13 mouse cellular contexts compared by ENCODE assay signal in the genomic region with DNA sequence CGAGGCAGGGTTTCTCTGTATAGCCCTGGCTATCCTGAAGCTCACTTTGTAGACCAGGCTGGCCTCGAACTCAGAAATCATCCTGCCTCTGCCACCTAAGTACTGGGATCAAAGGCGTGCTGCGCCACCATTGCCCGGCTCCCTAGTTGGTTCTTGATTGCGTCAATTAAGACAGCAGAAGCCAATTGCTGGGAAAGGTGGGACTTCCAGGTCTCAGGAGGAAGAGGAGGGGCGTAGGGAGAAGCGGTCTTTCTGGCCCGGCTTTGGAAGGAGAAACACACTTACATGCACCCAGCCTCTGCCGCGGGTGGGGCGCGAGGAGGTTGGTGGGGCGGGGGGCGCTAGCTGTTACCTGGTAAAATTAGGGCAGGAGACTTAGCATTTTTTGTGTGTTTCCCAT. TPM values are rescaled to one million over a fixed set of nuclear protein-coding genes. Genes with fewer than 3 reads are reported as not detected.
DNase-seq lines count a peak whose midpoint lies in the region; ATAC-seq and TF ChIP-seq lines count a peak whose summit lies in the region.
"Had no signal": no experiment of that assay in that cellular context is flagged by ENCODE, and none has a peak within 500 bp of the region (broad histone marks: within the 10 kb centered on the region; RNA-seq: fewer than 3 reads in every experiment).

No protein-coding gene starts in this region.

- no peak for ATAC-seq in stomach, postnatal 0 days (ENCODE audit: low FRiP score, low TSS enrichment)
- no peak for ATAC-seq in inflammation-experienced regulatory T-cells, adult 6 months

- H3K9ac ChIP-seq in stomach, postnatal 0 days (ENCODE audit: low read length), result no peak overlapping the region
- H3K9ac ChIP-seq: embryonic facial prominence, embryonic 12.5 days; lung, embryonic 15.5 days had no signal

- no peaks in the 10 kb centered on the region for H3K4me1 ChIP-seq in stomach, postnatal 0 days (replicated peaks; ENCODE audit: control insufficient read depth, insufficient read depth)
- H3K4me1 ChIP-seq: embryonic facial prominence, embryonic 12.5 days; lung, embryonic 15.5 days had no signal

- H3K9me3 ChIP-seq in stomach, postnatal 0 days (ENCODE audit: control insufficient read depth, low read length), result no peaks in the 10 kb centered on the region
- H3K9me3 ChIP-seq: embryonic facial prominence, embryonic 12.5 days; lung, embryonic 15.5 days had no signal

- no peak overlapping the region for H3K4me2 ChIP-seq in stomach, postnatal 0 days (replicated peaks; ENCODE audit: low read depth)
- H3K4me2 ChIP-seq: embryonic facial prominence, embryonic 12.5 days; lung, embryonic 15.5 days had no signal

- WGBS in stomach, postnatal 0 days, result 82% methylated on average over 15 of the region's 15 CpGs

- DNase-seq in lung, postnatal 10 days, result peak; percentile 1
- DNase-seq in lung, postnatal 14 days, result no peak
- peak; percentile 92 for DNase-seq in heart, adult 11 months
- peak; percentile 3 for DNase-seq in heart, postnatal 25 days (ENCODE audit: low spot score)
- peak; percentile 69 for DNase-seq in yolk sac, embryonic 10.5 days (ENCODE audit: low spot score)
- DNase-seq in stomach, postnatal 0 days (ENCODE audit: low spot score), result no peak
- DNase-seq: adrenal gland, adult 8-10 months; cerebellum, adult 2 months; layer of hippocampus, postnatal 36 days had no signal

- H3K27ac ChIP-seq in stomach, postnatal 0 days (replicated peaks), result no peak overlapping the region
- H3K27ac ChIP-seq: embryonic facial prominence, embryonic 12.5 days; lung, embryonic 15.5 days had no signal

- TF ChIP-seq CTCF in stomach, postnatal 0 days (IDR thresholded peaks at IDR 0.05; ENCODE audit: low read depth), result no peak

- TF ChIP-seq EP300 in stomach, postnatal 0 days (optimal IDR thresholded peaks at IDR 0.05), result no peak

- H3K27me3 ChIP-seq in stomach, postnatal 0 days (ENCODE audit: control insufficient read depth, insufficient read depth, low read length), result no peaks in the 10 kb centered on the region
- H3K27me3 ChIP-seq: embryonic facial prominence, embryonic 12.5 days; lung, embryonic 15.5 days had no signal

- no peak overlapping the region for H3K4me3 ChIP-seq in stomach, postnatal 0 days (ENCODE audit: low read depth, low read length)
- H3K4me3 ChIP-seq: embryonic facial prominence, embryonic 12.5 days; lung, embryonic 15.5 days; myocyte had no signal

- no peaks in the 10 kb centered on the region for H3K36me3 ChIP-seq in stomach, postnatal 0 days (ENCODE audit: control insufficient read depth, insufficient read depth, low read length)
- H3K36me3 ChIP-seq: embryonic facial prominence, embryonic 12.5 days; lung, embryonic 15.5 days had no signal

- intact Hi-C loops in heart, postnatal 25 days (cut with DNase I), result no loop called here

RNA-seq across cellular contexts. Expression of a gene that starts 10.5 kb away (rescaled TPM):
- total RNA-seq in heart, postnatal 25 days (2021), result 10 to 100 TPM; 14.0 to 17.4 TPM
- polyA plus RNA-seq in stomach, postnatal 0 days (2015; fragmentation: Nextera tagmentation; extraction: Ambion mirVana), result 3.5 and 3.6 TPM in 2 replicates
- 10 to 100 TPM; 22.0 to 25.9 (median 23.1) TPM for polyA plus RNA-seq in inflammation-experienced regulatory T-cells, adult 6 months (2017; shearing (Covaris generic))

Comparison
In these comparisons a context has a peak if more than half of its experiments do, and no peak if none do; other contexts are left out.
1. DNase-seq: peak in lung, postnatal 10 days (single experiment), heart, adult 11 months (single experiment), heart, postnatal 25 days (single experiment) and yolk sac, embryonic 10.5 days (single experiment); none in lung, postnatal 14 days (single experiment) and stomach, postnatal 0 days (single experiment).